Mouse (Mus musculus) thymus, postnatal 14 days (tissue): ENCODE measurements around the gene Irf2bpl.

Source experiments
- DNase-seq: peaks from one replicate; pipeline ENCODE4 v3.0.0; 2021

Gene Irf2bpl

GRCm38 (mm10) chr12:86883280-86884196 lies 1.1 kb downstream of the Irf2bpl start:
- peak; percentile 73 for DNase-seq

- peak; percentile 46 for DNase-seq
Measured at GRCm38 (mm10) chr12:86883019-86883279, 1.6 kb downstream of the Irf2bpl start.

- DNase-seq, result peak; percentile 32
Measured at GRCm38 (mm10) chr12:86882279-86883018, 2.1 kb downstream of the Irf2bpl start.

DNA sequence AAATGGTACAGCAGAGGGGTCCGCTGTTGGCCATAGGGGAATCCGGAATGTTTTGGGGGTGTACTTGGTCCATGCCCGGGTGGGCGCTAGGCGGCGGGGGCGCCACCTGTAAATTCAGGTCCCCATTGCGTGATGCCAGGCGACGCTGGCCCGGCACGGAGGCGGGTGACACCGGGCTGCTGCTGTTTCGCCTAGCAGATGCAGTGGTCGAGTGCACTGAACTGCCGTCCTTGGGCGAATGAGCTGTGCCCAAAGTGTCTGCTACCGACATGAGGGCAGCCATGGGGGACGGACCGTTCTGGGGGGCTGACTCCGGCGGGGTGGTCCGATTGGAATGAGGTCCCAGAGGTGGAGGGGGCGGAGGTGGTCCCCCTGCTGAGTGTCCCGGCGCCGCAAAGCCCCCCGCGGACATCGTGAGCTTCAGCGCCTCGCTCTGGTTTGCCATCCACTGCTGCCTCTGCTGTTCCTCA lies 2.8 kb downstream of the Irf2bpl start:
- DNase-seq, result no peak

DNA sequence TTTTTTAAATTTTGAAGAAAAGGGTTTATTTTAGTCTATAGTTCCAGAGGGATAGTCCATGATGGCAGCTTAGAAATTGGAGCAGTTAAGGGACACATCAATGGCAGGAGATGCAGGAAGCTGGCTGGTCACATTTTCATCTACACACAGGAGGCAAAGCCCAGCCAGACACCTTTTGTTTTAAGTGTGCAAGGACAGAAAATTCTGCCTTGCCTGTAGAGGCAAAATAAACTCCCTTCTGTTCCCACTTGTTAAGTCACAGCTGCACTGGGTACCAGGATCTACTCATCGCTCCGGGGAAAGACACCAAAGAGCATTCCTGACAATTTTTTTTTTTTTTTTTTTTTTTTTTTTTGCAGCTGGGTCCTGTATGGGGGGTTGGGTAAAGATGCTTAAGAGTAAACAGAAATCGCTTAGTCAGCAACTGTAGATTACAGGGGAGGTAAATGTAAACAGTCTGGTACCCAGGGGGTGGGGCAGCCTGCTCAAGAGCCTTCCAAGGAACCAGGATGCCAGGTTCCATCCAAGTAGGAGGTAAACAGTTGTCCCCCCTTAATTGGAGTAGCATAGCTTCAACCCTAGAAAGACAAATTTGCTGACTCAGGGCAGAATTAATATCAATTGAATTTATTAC lies 4.4 kb downstream of the Irf2bpl start:
- DNase-seq, result no peak

DNA sequence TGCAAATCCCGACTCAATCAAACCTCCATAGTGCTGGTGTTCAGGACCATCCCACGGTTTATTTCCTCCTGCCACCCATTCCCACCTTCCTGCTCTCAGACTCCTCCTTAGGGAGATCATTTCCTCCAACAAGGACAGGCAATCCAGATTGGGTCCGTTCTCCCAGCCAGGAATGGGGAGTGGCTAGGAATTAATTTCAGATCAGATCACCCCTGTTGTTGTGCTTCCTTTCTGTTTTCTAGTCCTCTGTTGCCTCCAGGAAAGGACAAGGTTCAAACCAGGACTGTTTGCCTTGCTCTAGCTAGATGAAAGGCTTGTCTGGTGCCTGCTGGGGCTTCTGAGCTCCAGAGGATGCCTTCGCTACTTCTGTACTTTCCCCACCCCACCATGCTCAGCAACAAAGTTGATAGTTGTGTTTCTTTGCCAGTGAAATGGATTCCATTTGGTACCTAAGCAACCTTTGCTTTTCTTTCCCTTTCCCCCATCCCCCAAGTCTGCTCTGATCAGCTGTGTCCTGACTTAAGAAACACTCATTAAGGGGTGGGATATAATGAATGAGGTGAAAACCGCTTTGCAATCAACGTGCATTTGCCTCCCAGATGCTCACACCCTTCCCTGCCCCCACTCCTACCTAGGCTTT lies 5.0 kb downstream of the Irf2bpl start:
- DNase-seq, result no peak

DNA sequence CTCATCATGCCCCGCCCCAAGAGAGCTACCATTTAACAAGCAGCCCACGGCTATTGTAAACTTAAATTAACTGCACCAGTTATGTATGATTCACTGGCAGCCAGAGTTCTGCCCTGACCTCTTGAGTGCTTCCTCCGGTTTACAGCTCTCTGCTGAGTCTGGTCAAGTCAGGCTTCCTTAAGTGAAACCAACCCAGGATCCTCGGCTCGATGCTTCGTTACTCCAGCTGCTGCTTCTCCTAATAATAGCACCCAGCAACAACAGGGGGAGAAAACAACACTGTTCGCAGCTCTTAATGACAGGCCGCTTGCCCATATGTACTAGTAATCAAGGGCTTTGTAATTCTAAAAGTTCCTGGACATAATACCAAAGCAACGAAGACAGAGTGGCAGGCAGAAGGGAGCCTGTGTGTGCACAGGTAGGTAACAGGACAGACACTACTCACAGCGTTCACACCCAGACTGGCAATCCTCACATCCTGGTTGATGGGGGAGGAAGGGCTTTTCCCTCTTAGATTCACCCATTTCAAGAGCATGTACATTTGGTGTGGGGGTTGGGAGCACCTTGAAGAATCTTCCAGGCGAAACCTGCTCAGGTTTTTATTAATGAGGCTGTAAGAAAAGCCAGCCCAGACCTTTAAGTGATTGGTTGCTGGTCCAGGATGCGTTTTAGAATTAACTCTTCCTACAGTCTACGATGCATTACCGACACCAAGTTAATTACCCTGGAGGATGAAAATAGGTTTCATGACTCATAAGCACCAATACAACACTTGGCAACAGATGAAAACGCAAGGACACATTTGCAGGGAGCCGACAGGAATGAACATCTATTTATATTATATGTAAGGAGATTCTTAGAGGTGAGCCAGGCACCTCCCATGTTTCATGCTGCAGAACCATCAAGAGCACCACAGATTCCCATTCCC lies 5.9 kb downstream of the Irf2bpl start:
- DNase-seq, result no peak

DNA sequence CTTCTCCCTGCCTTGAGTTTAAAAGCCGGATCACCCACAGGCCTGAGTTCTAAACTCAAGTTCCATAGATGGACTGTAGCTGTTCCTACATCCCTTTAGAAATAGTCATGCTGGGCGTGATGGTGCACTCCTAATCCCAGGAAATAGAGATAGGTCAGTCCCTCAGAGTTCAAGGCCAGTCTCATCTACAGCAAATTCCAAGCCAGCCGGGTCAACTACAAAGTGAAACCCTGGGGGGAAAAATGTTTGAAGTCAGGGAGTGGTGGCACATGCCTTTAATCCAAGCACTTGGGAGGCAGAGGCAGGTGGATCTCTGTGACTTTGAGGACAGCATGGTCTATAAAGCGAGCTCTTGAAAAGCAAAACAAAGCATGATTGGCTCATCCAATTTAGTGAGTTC lies 7.6 kb downstream of the Irf2bpl start:
- DNase-seq, result no peak

DNA sequence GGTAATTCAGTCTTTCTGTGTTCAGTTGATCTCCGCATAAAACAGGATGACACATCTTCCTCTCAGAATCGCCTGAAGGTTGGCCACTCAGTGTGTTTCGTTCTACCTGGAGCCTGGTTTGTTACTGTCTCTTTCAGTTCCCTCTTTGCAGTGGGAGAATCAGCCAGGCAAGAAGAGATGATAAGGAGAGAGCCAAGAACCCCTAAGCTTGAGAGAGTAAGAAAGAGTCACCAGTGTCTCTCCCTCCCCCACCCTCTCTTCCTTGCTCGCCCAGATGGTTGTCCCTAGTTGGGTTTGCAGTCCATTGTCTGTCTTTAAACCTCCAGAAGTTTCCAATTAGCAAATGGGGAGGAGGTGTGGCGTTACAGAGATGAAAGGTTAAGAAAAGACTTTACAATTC lies 8.5 kb downstream of the Irf2bpl start:
- DNase-seq, result no peak

DNA sequence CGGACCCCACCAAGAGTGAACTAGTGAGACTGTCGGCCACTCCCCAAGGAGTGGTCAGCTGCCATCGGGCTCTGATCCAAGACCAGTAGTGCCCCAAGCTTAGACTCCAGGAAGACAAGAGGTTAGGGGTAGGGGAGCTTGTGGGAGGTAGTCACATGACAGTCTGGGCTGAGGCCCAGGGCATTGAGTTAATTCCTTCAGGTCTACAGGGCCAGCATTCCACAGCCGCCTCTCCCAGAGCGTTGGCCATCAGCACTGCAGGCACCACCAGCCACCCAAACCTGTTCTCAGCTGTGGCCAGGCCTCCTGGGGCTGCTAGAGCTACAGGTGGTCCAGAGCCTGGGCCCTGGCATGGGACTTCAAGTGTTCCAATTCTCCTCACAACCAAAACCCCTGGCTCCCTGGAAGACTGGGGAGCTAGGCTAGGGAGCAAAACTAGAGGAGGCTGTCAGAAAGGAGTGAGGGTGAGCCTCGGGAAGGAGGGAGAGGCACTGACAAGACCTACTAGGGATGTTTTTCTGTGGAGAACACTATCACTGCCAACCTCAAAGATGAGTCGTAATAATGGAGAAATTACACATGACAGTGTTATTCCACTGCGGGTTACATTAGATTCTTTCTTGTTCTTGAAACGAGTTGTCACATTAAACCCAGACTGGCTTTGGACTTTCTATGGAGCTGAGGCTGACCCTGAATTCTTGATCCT lies 12.1 kb downstream of the Irf2bpl start:
- no peak for DNase-seq

DNA sequence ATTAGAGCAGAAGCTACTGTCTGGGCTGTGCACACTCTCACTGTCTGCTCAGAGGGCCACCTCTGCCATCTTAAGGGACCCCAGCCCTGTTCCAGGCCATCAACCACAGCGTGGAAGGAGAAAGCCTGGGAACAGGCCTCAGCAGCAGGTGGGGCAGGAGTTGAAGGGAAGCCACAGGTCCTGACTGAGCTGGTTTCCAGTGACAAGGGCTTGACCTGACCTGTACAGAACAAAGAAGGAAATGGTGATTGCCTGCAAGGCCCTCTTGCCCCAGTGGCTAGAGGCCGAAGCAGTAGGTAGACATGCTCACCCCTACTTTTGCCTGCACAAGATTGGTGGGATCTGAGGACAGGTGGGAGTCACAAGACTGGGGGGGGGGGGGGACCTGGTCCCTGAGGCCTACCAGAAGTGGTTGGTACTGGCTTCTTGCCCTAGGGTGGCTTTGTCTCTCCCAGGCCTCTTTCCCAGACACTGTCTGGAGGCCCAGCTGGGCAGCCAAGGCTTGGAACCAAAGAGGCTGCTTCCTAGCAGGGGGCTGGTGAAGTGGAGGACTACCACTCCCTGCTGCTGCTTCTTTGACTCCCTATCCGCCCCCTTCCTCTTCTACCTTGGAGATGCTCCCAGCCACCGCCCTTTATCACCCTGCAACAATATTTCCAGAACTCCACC lies 12.8 kb downstream of the Irf2bpl start:
- no peak for DNase-seq

GRCm38 (mm10) chr12:86870996-86871395 lies 13.6 kb downstream of the Irf2bpl start:
- DNase-seq, result no peak

- DNase-seq, result no peak
Measured at GRCm38 (mm10) chr12:86869761-86870160, 14.8 kb downstream of the Irf2bpl start.

DNA sequence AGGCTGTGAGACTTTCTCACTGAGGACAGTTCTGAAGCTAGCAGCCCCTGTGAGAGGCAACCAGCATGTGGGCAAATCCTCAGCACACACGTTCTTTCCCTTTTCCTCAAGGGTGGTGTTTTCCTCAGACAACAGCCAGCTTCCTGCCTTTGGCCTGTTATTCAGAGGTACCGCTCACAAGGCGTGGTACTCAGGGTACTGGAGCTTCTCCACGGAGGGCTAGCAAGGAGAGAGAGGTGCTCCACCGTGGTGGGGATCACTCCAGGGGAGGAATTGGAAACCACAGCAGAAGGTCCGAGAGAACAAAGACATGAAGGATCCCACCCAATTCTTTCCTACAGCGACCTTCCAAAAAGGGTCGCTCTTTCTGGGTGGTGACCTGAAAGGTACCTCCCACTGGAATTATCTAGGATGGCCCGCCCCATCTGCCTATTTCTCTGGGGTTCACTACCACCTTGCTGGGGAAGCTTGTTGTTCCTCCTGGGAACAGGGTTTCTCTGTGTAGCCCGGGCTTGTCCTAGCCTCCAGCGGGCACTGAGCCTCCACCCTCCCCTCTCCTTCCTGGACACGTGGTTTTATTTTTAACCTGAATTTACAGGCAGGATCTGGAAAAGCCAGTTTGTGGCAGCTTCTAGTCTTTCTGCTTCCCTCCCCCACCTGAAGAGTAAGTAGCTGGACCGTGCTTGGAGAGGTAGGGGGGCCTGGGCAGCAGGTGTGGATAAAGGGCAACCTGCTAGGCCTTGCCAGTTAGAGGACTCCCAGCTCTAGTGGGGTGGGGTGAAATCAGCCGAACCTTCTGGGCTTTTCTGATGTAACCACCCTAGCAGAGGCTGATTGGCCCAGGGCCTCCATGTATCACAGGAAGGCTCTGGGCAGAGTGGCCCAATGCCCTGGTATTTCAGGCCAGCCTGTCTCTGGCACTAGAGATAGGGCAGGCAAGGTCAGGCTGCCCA lies 17.1 kb downstream of the Irf2bpl start:
- no peak for DNase-seq

GRCm38 (mm10) chr12:86864316-86865020 lies 20.1 kb downstream of the Irf2bpl start:
- no peak for DNase-seq

GRCm38 (mm10) chr12:86859924-86860790 lies 24.4 kb downstream of the Irf2bpl start:
- DNase-seq, result peak; percentile 61

- no peak for DNase-seq
Measured at GRCm38 (mm10) chr12:86858983-86859872, 25.4 kb downstream of the Irf2bpl start.
